Mouse (Mus musculus): ENCODE measurements at regions not wholly inside any gene's neighbourhood (a gene's known extent, or its start where the extent isn't known, plus 50 kb on each side); places are given as distances from the start of the nearest gene placed in this dataset.
A peak's percentile ranks its signal among the peaks of the same experiment; 100 is the strongest.

GRCm38 (mm10) chr10:122561924-122562323 is 113.6 kb downstream of the Avpr1a start:
- TF ChIP-seq POLR2A (IDR thresholded peaks at IDR 0.05; ENCODE audit: borderline replicate concordance, low read depth, low read length) (no peak), CTCF (IDR thresholded peaks at IDR 0.05; ENCODE audit: low read depth, low read length) (no peak)
- peak overlapping the region; percentile 54; the same call in 1 of the 2 replicates for H3K27ac ChIP-seq (ENCODE audit: insufficient read depth, low read depth, low read length)
- peaks cover 34% of the 10 kb centered on the region for H3K4me1 ChIP-seq (ENCODE audit: control insufficient read depth, insufficient read depth, low read length)
- H3K4me3 ChIP-seq (ENCODE audit: insufficient read depth, low read length): no peak overlapping the region

- TF ChIP-seq POLR2A (IDR thresholded peaks at IDR 0.05; ENCODE audit: borderline replicate concordance, low read depth, low read length): no peak
- TF ChIP-seq CTCF (IDR thresholded peaks at IDR 0.05; ENCODE audit: low read depth, low read length): no peak
- Histone ChIP-seq H3K27ac (ENCODE audit: insufficient read depth, low read depth, low read length) (peak overlapping the region; percentile 54), H3K4me1 (ENCODE audit: control insufficient read depth, insufficient read depth, low read length) (peaks cover 34% of the 10 kb centered on the region), H3K4me3 (ENCODE audit: insufficient read depth, low read length) (no peak overlapping the region)
These were observed 114.2 kb downstream of the Avpr1a start for GRCm38 (mm10) chr10:122562542-122562941.

GRCm38 (mm10) chr10:122563973-122564372 is 114.6 kb upstream of the Ppm1h start:
- Histone ChIP-seq H3K4me3 (ENCODE audit: insufficient read depth, low read length) (no peak overlapping the region), H3K4me1 (ENCODE audit: control insufficient read depth, insufficient read depth, low read length) (peaks cover 36% of the 10 kb centered on the region), H3K27ac (ENCODE audit: insufficient read depth, low read depth, low read length) (no peak overlapping the region)
- TF ChIP-seq POLR2A (IDR thresholded peaks at IDR 0.05; ENCODE audit: borderline replicate concordance, low read depth, low read length) (no peak), CTCF (IDR thresholded peaks at IDR 0.05; ENCODE audit: low read depth, low read length) (no peak)

GRCm38 (mm10) chr10:122564473-122564872 is 114.1 kb upstream of the Ppm1h start:
- Histone ChIP-seq H3K4me3 (ENCODE audit: insufficient read depth, low read length) (no peak overlapping the region), H3K4me1 (ENCODE audit: control insufficient read depth, insufficient read depth, low read length) (peaks cover 34% of the 10 kb centered on the region), H3K27ac (ENCODE audit: insufficient read depth, low read depth, low read length) (no peak overlapping the region)
- TF ChIP-seq POLR2A (IDR thresholded peaks at IDR 0.05; ENCODE audit: borderline replicate concordance, low read depth, low read length) (no peak), CTCF (IDR thresholded peaks at IDR 0.05; ENCODE audit: low read depth, low read length) (no peak)

GRCm38 (mm10) chr10:122566601-122567000 is 112.0 kb upstream of the Ppm1h start:
- TF ChIP-seq CTCF (IDR thresholded peaks at IDR 0.05; ENCODE audit: low read depth, low read length) (no peak), POLR2A (IDR thresholded peaks at IDR 0.05; ENCODE audit: borderline replicate concordance, low read depth, low read length) (no peak)
- Histone ChIP-seq H3K27ac (ENCODE audit: insufficient read depth, low read depth, low read length) (no peak overlapping the region), H3K4me3 (ENCODE audit: insufficient read depth, low read length) (no peak overlapping the region), H3K4me1 (ENCODE audit: control insufficient read depth, insufficient read depth, low read length) (peaks cover 44% of the 10 kb centered on the region)

GRCm38 (mm10) chr10:122569546-122570202 is 108.9 kb upstream of the Ppm1h start:
- peak; percentile 29; the same call in 1 of the 2 replicates for TF ChIP-seq CTCF (IDR thresholded peaks at IDR 0.05; ENCODE audit: low read depth, low read length)
- 0 out of 2 replicates have a peak, but pooled peaks have one; percentile 23 for TF ChIP-seq POLR2A (IDR thresholded peaks at IDR 0.05; ENCODE audit: borderline replicate concordance, low read depth, low read length)
- Histone ChIP-seq H3K4me3 (ENCODE audit: insufficient read depth, low read length) (peak overlapping the region; percentile 38), H3K4me1 (ENCODE audit: control insufficient read depth, insufficient read depth, low read length) (peaks cover 22% of the 10 kb centered on the region), H3K27ac (ENCODE audit: insufficient read depth, low read depth, low read length) (peak overlapping the region; percentile 94)

- Histone ChIP-seq H3K27ac (ENCODE audit: insufficient read depth, low read depth, low read length) (peak overlapping the region; percentile 21; the same call in 1 of the 2 replicates), H3K4me1 (ENCODE audit: control insufficient read depth, insufficient read depth, low read length) (peaks cover 24% of the 10 kb centered on the region), H3K4me3 (ENCODE audit: insufficient read depth, low read length) (no peak overlapping the region)
- no peak for TF ChIP-seq CTCF (IDR thresholded peaks at IDR 0.05; ENCODE audit: low read depth, low read length)
- no peak for TF ChIP-seq POLR2A (IDR thresholded peaks at IDR 0.05; ENCODE audit: borderline replicate concordance, low read depth, low read length)
These were observed 107.5 kb upstream of the Ppm1h start for GRCm38 (mm10) chr10:122570909-122571551.

GRCm38 (mm10) chr10:122576171-122577063 is 102.1 kb upstream of the Ppm1h start:
- no peak for TF ChIP-seq POLR2A (IDR thresholded peaks at IDR 0.05; ENCODE audit: borderline replicate concordance, low read depth, low read length)
- no peak for TF ChIP-seq CTCF (IDR thresholded peaks at IDR 0.05; ENCODE audit: low read depth, low read length)
- Histone ChIP-seq H3K4me1 (ENCODE audit: control insufficient read depth, insufficient read depth, low read length) (peaks cover 10% of the 10 kb centered on the region), H3K4me3 (ENCODE audit: insufficient read depth, low read length) (no peak overlapping the region), H3K27ac (ENCODE audit: insufficient read depth, low read depth, low read length) (peak overlapping the region; percentile 45)

GRCm38 (mm10) chr10:122578209-122579001 is 100.2 kb upstream of the Ppm1h start:
- Histone ChIP-seq H3K4me1 (ENCODE audit: control insufficient read depth, insufficient read depth, low read length) (peaks cover 9% of the 10 kb centered on the region), H3K27ac (ENCODE audit: insufficient read depth, low read depth, low read length) (no peak overlapping the region), H3K4me3 (ENCODE audit: insufficient read depth, low read length) (no peak overlapping the region)
- TF ChIP-seq POLR2A (IDR thresholded peaks at IDR 0.05; ENCODE audit: borderline replicate concordance, low read depth, low read length) (no peak), CTCF (IDR thresholded peaks at IDR 0.05; ENCODE audit: low read depth, low read length) (no peak)

All from bone marrow macrophage, adult 2 months (primary cell).